Mouse (Mus musculus): ENCODE results near the gene Stac.

Stac gene

DNA sequence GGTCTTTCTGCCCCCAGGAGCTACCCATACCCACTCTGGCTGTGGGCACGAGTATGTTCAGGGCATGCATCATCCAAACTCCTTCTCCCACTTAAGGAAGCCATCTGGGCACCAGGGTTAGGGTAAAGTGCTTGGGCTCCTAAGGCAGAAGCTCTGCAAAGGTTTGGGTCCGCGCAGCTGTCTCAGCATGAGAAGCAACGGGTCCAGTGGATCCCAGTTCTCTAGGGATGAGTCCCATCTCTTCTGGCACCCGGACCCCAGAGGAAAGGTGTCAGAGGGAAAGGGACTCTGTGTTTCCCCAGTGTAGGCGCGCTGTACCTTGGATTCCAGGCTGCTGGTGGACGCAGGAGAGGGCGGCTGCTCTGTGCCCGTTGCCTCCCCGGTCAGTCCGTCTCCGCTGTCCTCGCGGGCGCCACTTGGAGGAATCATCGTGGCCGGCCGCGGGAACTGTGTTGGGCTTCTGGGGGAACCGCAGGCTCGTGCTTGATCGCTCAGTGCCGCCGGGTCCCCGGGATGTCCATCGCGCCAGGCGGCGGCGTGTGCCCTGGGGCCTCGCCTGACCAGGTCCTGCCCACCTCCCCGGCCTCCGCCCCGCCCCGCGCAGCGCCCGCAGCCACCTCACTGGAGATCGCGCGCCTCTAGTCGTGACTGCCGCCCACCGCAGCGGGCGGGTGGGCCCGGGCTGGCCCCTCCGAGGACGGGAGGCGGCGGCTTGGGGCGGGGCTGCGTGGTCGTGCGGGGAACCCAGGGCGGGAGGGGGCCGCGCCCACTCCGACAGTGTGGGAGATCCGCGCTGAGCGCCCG is at the start of gene Stac:
Gene Stac, minus strand, starts transcription at position 669 of the 804 bp plus-strand sequence.
- in situ Hi-C loops (cut with MboI), result no loop called here

DNA sequence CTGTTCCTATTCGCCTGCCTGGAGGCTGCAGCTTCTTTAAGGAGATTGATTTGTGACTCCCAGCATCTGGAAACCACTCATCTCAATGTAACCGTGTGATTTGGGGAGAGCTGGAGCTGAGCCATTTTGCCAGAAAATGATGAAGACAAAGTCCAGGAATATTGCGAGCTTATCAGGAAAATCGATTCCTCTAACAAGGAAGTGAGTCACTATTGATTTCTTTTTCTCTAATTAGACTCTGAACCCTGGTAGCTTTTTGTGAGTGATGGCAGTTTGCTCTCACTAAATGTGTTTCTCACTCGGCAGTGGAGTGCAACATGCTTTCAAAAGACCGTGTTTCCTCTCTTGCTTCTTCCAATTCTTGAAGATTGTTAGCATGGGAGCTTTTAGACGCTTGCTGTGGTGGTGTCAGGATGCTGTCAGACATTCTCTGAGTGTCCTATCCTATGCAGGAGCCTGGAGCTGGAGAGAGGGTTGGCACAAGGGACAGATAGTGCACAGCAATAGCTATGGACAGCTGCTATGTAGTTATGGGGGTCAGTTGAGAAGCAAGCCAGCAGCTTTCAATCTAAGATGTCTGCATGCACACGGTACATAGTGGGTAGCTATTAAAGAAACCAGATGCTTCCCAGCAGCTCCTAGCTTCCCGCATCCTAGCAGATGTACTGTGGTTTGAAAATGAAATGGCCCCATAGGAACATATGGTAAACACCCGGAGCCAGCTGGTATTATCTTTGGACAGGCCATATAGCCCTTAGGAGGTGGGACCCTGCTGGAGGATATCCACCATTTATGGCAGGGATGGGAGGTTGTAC is 49.5 kb upstream of the Stac start:
- in situ Hi-C loops (cut with MboI), result no loop called here

GRCm38 (mm10) chr9:111739026-111739425 is 48.9 kb upstream of the Stac start:
- in situ Hi-C loops (cut with MboI), result no loop called here

DNA sequence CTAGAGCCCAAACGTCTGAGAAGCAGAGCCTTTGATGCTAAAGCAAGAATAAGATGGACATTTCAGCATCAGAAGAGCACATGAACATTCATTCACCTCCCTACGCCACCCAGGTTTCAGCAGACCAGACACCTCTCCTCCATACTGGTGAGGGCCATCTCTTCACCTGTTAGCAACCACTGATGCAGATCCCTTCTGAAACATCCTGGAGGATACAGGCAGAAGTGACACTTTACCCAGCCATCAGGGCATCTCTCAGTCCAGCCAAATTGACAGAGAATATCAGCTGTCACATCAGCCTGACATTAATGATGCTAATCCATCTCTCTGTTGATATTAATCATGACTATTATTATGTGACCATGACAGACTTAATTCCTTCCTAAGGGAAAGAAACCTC is 47.6 kb upstream of the Stac start:
- in situ Hi-C loops (cut with MboI), result no loop called here

DNA sequence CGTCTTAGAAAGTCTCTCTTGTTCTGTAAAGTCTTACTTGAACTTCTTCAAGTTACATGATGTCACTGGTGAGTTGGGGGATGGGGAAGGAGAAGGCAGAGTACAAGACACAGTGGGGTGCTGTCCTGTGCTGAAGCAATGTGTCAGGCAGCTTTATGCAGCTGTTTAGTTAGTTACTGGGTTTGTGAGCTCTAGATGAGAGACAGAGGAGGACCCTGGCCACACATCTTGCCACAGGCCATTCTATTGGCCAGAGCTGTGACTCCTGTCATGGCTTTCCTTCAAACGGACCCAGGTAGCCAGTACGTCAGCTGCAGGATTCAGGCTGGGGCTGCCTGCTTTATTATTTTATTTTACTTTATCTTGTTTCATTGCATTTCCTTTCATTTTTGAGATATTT is 45.8 kb upstream of the Stac start:
- in situ Hi-C loops (cut with MboI), result no loop called here

GRCm38 (mm10) chr9:111731939-111732670 is 42.0 kb upstream of the Stac start:
- in situ Hi-C loops (cut with MboI), result no loop called here

DNA sequence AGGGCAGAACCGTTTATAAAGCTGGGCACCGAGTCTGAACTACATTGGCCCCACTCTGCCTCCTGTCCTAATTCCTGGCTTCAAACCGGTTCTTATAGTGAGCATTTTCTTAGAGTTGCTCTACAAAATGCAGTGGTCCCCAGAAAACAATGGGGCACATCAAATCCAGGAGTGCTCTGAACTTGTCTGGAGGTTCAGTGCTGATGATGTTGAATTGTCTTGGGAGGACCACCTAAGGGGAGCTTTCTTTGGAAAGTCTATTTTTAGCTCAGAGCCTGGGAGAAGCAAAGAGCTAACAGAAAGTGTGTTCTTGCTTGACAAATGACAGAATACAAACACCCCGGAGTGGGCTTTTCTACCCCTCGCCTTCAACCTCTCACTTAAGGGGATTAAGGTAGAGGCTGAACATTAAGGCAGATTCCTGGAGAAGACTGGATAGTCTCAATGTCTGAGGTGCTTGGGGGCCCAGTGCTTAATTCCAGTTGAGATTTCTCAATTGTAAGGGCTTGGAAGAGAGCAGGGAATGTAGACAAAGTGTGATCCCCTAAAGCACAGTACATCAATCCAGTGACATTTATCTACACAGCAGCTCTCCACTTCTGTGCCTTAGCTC is 34.9 kb upstream of the Stac start:
- in situ Hi-C loops (cut with MboI), result no loop called here

DNA sequence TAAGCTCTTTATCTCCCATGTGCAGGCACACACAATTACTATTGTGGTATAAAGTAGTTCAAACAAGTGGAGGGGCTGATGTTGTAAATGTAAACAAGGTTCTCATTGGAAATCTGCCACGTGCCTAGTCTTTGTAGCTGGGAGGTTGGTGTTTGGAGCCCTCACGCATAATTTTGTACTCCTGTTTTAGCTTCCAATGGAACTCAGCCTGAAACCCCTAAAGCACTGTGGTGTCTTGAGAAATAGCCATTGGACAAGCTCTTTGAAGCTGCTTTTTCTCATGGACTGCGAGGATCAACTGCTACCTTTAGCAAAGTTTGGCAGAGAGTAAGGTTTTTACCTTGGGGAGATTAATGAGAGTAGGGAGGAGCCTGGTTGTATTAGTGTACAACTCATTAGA is 24.3 kb upstream of the Stac start:
- in situ Hi-C loops (cut with MboI), result no loop called here

- in situ Hi-C loops (cut with MboI), result no loop called here
Measured at GRCm38 (mm10) chr9:111700101-111700500, 10.0 kb upstream of the Stac start.

- in situ Hi-C loops (cut with MboI), result no loop called here
Measured at GRCm38 (mm10) chr9:111690484-111690855, 322 bp upstream of the Stac start.

DNA sequence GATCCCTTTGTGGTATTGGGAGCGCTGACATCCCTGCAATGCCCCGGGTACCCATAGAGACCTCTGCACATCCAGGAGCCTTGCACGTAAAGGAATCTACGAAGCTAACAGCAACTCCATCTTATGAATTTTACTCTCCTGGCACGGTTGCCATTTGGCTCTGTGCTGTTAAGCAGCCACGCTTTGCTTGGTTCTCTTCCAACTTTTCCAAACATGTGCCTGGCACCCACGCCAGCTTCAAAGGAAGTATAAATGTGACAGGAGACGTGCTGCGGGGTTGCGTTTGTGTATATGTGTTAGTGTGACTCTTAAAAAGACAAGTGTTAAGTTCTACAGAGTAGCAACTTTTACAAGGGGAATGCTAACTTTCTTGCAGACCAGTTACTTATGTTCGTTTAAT is 1.0 kb downstream of the Stac start:
- in situ Hi-C loops (cut with MboI), result no loop called here

DNA sequence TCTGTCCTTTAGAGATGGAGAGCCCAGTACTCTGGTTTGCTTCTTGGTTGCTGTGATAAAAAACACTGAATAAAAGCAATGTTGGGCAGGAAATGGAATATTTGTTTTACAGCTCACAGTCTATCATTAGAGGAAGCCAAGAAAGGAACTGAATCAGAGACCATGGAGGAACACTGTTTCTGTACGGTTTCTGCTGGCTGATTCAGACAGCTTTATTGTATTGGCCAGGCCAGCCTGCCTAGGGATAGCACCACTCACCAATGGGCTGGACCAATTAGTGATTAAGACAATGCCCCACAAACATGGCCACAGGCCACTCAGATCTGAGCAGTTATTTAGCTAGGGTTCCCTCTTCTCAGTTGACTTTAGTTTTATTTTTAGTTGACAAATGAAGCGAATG is 6.0 kb downstream of the Stac start:
- in situ Hi-C loops (cut with MboI), result no loop called here

DNA sequence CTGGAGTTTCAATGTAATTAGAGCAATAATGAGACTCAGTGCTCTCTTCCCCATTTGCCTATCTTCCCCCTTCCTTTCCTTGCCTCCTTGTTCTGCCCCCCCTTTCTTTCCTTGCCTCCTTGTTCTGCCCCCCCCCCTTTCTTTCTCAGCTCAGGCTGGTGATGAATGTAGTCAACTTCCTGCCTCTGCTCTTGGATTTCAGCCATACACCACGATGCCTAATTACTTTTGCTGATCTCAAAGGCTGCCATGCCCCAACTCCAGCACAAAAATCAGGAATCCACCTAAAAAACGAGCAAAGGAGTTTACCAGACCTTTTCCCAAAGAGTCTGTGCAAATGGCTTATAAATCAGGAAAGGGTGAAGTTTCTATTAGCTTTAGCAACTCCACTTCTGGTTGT is 10.6 kb downstream of the Stac start:
- in situ Hi-C loops (cut with MboI), result no loop called here

GRCm38 (mm10) chr9:111669816-111670215 is 20.3 kb downstream of the Stac start:
- in situ Hi-C loops (cut with MboI), result no loop called here

DNA sequence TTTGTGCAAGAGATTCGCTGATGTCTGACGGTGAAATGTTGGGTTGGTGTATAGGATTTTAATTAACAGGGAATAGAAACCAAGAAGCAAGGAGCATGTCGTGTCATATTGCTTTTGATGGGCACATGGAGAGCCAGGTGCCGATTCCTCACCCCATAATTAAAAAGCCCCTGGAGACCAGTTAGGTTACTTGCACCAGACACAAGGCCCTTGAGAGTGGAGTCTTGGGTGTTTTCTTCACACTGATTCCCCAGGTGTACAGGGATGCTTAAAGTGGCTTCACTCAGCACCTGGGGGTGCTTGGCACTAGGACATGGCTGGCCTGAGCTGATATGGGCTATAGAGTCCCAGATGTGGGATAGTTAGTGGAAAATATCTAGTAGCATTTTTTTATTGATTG is 35.1 kb downstream of the Stac start:
- in situ Hi-C loops (cut with MboI), result no loop called here

- in situ Hi-C loops (cut with MboI), result no loop called here
Measured at GRCm38 (mm10) chr9:111644228-111644627, 45.9 kb downstream of the Stac start.

DNA sequence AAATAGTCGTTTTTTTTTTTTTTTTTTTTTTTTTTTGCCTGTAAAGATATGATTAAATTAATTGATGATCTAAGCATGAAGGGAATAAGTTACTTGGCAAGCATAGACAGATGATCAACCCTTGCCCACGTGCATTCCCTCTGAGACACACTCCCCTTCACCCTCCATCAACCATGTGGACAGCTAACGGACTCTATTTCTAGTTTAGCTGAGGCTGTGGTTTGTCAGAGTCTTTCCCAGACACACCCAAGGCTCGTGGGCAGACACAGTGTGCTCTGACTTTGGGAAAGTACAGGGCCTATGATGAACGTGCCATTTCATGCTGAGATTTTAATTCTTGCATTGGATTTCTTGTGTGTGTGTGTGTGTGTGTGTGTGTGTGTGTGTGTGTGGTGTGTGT is 46.8 kb downstream of the Stac start:
- in situ Hi-C loops (cut with MboI), result no loop called here

DNA sequence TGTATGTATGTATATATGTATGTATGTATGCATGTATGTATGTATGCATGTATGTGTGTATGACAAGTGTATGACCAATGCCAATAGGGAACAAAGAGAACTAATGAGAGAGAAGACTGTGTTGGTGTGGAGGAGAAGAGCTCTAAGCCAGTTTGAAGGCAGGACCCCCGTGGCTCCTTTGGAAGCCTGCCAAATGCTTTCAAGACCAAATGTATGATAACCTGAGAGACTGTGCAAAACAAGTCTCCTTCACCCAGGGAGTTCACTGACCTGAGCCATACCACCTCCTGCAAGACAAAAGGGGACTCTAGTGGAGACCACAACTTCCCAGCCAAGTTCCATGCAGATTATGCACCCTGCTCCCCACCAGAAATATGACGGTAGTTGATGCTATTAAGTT is 52.5 kb downstream of the Stac start:
- in situ Hi-C loops (cut with MboI), result no loop called here

DNA sequence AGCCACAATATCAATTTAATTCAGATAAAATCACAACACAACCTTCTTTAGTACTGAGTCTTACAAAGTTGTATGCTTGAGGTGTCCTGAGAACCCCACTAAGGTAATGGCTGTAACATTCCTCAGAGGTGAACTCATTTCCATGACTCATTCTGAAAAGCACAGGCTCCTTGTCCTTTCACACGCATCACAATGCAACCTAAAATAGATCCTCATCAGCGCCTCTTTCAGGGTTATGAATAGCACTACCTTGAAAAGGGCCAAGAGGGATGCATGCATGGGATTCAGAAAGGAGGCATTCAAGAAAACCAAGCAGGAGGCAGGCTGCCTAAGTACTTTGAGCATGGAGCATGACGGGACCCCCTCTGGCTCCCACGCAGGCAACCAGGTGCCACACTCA is 57.3 kb downstream of the Stac start:
- in situ Hi-C loops (cut with MboI), result no loop called here

GRCm38 (mm10) chr9:111621191-111621590 is 69.0 kb downstream of the Stac start:
- in situ Hi-C loops (cut with MboI), result no loop called here

DNA sequence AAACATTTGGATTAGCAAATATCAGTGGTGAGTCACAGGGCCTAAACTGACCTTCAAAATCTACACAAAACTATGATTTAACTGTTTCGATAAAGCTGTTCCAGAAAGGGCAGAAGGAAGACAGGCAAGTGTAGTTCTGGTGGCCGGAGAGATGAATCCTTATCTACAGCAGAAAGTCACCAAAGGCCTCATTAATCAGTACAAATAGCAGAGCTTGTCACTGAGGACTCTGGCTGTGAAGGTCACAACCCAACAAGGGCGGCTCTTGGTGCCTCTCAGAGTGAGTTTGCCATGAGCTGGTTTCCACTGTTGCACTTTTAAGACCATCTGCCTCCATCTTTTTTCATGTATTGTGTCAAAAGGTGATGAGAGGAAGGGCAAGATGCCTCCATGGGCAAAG is 78.8 kb downstream of the Stac start:
- in situ Hi-C loops (cut with MboI), result no loop called here

DNA sequence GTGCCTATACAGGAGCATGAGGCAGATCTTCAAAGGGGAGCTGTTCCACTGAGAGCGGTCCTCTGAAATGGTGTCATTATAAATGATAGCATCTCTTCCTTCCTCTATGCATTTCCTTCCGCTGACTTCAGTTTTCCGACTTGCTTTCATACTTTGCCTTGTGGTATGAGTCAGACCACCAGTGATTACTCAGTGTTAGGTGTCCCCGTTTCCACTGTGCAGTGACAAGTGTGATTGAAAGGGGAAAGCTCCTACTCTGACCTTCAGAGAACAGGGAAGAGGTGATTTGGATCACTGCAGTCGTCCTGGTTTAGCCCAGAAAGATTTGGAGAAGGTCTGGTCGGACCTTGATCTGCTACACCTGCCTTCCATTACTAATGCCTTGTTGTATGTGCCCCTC is 81.4 kb downstream of the Stac start:
- in situ Hi-C loops (cut with MboI), result no loop called here
